Mouse (Mus musculus): Measurements from ENCODE around the gene Hmga1b. TPM values are rescaled to one million over a fixed set of nuclear protein-coding genes. Genes with fewer than 3 reads are reported as not detected.

Gene Hmga1b
- polyA plus RNA-seq, 1 experiment from 2014 or later, result 2.6 TPM

GRCm38 (mm10) chr11:120792652-120793051, 30.1 kb downstream of the Hmga1b start:
- WGBS, result 93% methylated on average over 9 of the region's 9 CpGs
- Histone ChIP-seq H3K27me3 (ENCODE audit: insufficient read depth, low read length) (no peaks in the 10 kb centered on the region), H3K27ac (no peak overlapping the region), H3K4me1 (replicated peaks; ENCODE audit: insufficient read depth, low read length) (no peaks in the 10 kb centered on the region; the same call in 1 of the 2 replicates), H3K9ac (ENCODE audit: low read depth, low read length) (no peak overlapping the region), H3K36me3 (ENCODE audit: insufficient read depth, low read length) (peaks cover 47% of the 10 kb centered on the region), H3K4me2 (ENCODE audit: low read length) (no peak overlapping the region), H3K9me3 (replicated peaks; ENCODE audit: low read length) (no peaks in the 10 kb centered on the region), H3K4me3 (replicated peaks; ENCODE audit: low read depth, low read length) (no peak overlapping the region)
- ATAC-seq (replicated peaks; ENCODE audit: low FRiP score, low read depth), result no peak
- DNase-seq (ENCODE audit: low spot score), result no peak
- no peak for TF ChIP-seq CTCF (IDR thresholded peaks at IDR 0.05; ENCODE audit: low read depth)

- Histone ChIP-seq H3K27ac (peak within 1 kb of the TSS; percentile 81), H3K36me3 (ENCODE audit: insufficient read depth, low read length) (peaks cover 23% of the 10 kb centered on the region), H3K4me2 (ENCODE audit: low read length) (peak within 1 kb of the TSS; percentile 80), H3K4me1 (replicated peaks; ENCODE audit: insufficient read depth, low read length) (no peaks in the 10 kb centered on the region; the same call in 1 of the 2 replicates), H3K9me3 (replicated peaks; ENCODE audit: low read length) (no peaks in the 10 kb centered on the region), H3K27me3 (ENCODE audit: insufficient read depth, low read length) (no peaks in the 10 kb centered on the region), H3K9ac (ENCODE audit: low read depth, low read length) (peak within 1 kb of the TSS; percentile 97), H3K4me3 (replicated peaks; ENCODE audit: low read depth, low read length) (peak within 1 kb of the TSS; percentile 96)
- ATAC-seq (replicated peaks; ENCODE audit: low FRiP score, low read depth) (peak; percentile 83), DNase-seq (ENCODE audit: low spot score) (peak; percentile 97)
- 2% methylated on average over 59 of the region's 59 CpGs for WGBS
- TF ChIP-seq CTCF (IDR thresholded peaks at IDR 0.05; ENCODE audit: low read depth), result peak; percentile 5; the same call in 1 of the 2 replicates
Observed at GRCm38 (mm10) chr11:120795756-120796613, 33.4 kb downstream of the Hmga1b start, which contains the start of gene Dus1l. Gene Dus1l, minus strand, starts transcription at chr11:120796403.

- Histone ChIP-seq H3K27me3 (ENCODE audit: insufficient read depth, low read length) (no peaks in the 10 kb centered on the region), H3K9me3 (replicated peaks; ENCODE audit: low read length) (no peaks in the 10 kb centered on the region), H3K27ac (peak overlapping the region; percentile 81), H3K9ac (ENCODE audit: low read depth, low read length) (peak overlapping the region; percentile 97), H3K4me1 (replicated peaks; ENCODE audit: insufficient read depth, low read length) (no peaks in the 10 kb centered on the region; the same call in 1 of the 2 replicates), H3K36me3 (ENCODE audit: insufficient read depth, low read length) (peaks cover 18% of the 10 kb centered on the region; the same call in 1 of the 2 replicates), H3K4me3 (replicated peaks; ENCODE audit: low read depth, low read length) (no peak overlapping the region), H3K4me2 (ENCODE audit: low read length) (peak overlapping the region; percentile 26; the same call in 1 of the 2 replicates)
- ATAC-seq (replicated peaks; ENCODE audit: low FRiP score, low read depth) (no peak), DNase-seq (ENCODE audit: low spot score) (no peak)
- TF ChIP-seq CTCF (IDR thresholded peaks at IDR 0.05; ENCODE audit: low read depth), result no peak
- WGBS, result 21% methylated on average over 8 of the region's 8 CpGs
Observed at GRCm38 (mm10) chr11:120796614-120796946, 34.0 kb downstream of the Hmga1b start.

- TF ChIP-seq CTCF (IDR thresholded peaks at IDR 0.05; ENCODE audit: low read depth), result no peak
- H3K4me2 ChIP-seq (ENCODE audit: low read length), result no peak overlapping the region
- 86% methylated on average over 3 of the region's 3 CpGs for WGBS
Observed at GRCm38 (mm10) chr11:120798244-120798643, 35.6 kb downstream of the Hmga1b start.

GRCm38 (mm10) chr11:120799316-120799890, 36.8 kb downstream of the Hmga1b start:
- DNase-seq (ENCODE audit: low spot score) (no peak), ATAC-seq (replicated peaks; ENCODE audit: low FRiP score, low read depth) (no peak)
- Histone ChIP-seq H3K36me3 (ENCODE audit: insufficient read depth, low read length) (no peaks in the 10 kb centered on the region), H3K4me2 (ENCODE audit: low read length) (no peak overlapping the region), H3K4me1 (replicated peaks; ENCODE audit: insufficient read depth, low read length) (no peaks in the 10 kb centered on the region; the same call in 1 of the 2 replicates), H3K4me3 (replicated peaks; ENCODE audit: low read depth, low read length) (no peak overlapping the region), H3K9me3 (replicated peaks; ENCODE audit: low read length) (no peaks in the 10 kb centered on the region), H3K9ac (ENCODE audit: low read depth, low read length) (no peak overlapping the region), H3K27me3 (ENCODE audit: insufficient read depth, low read length) (no peaks in the 10 kb centered on the region), H3K27ac (peak overlapping the region; percentile 32)
- 75% methylated on average over 6 of the region's 6 CpGs for WGBS
- no peak for TF ChIP-seq CTCF (IDR thresholded peaks at IDR 0.05; ENCODE audit: low read depth)

More at GRCm38 (mm10) chr11:120798244-120798643, 35.6 kb downstream of the Hmga1b start:
- H3K36me3 ChIP-seq (ENCODE audit: insufficient read depth, low read length), result 0 out of 2 replicates have a peak, but pooled peaks cover 2% of the 10 kb centered on the region
- no peaks in the 10 kb centered on the region for H3K27me3 ChIP-seq (ENCODE audit: insufficient read depth, low read length)
- no peaks in the 10 kb centered on the region; the same call in 1 of the 2 replicates for H3K4me1 ChIP-seq (replicated peaks; ENCODE audit: insufficient read depth, low read length)
- ATAC-seq (replicated peaks; ENCODE audit: low FRiP score, low read depth), result no peak
- no peak overlapping the region for H3K4me3 ChIP-seq (replicated peaks; ENCODE audit: low read depth, low read length)
- H3K9me3 ChIP-seq (replicated peaks; ENCODE audit: low read length), result no peaks in the 10 kb centered on the region
- H3K27ac ChIP-seq, result no peak overlapping the region
- no peak overlapping the region for H3K9ac ChIP-seq (ENCODE audit: low read depth, low read length)
- no peak for DNase-seq (ENCODE audit: low spot score)
